Mouse (Mus musculus): Measurements from ENCODE around the gene Map3k10.

DNA sequence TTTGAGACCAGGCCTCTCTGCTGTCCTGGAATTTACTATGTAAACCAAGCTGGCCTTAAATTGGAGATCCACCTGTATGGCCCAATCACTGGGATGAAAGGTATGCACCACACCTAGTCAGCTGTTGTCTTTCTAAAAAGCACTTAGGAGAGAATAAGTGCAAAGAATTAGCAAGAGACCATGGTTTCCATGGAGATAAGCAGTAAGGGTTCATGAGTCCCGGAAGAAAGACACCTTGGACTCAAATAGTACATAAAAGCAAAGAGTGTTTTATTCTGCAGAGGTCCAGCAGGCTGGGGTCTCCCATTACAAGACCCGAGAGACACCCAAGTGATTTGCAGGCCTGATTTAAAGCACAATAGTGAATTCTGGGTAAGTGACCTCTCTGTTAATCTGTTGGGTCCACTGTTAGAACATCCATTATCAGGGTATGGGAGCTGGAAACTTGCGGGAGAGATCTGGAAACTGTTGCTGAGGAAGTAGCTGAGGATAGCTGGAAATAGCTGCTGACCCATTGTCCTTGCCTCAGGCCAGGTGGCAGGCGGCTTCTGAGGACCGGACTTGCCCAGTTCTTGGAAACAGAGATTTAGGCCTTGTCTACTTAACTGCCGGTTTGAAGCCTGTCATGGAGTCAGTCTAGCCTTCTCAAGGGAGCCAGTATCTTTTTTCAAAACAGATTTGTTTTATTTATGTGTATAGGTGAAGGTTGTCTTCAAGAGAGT lies 27.0 kb downstream of the Map3k10 start:
- no peak for TF ChIP-seq CTCF (IDR thresholded peaks at IDR 0.05; ENCODE audit: control insufficient read depth, insufficient read depth, insufficient read length)
- TF ChIP-seq MAX (IDR thresholded peaks at IDR 0.05): no peak
- TF ChIP-seq MYOG (IDR thresholded peaks at IDR 0.05; ENCODE audit: control insufficient read depth, extremely low read depth, insufficient read length): no peak
- TF ChIP-seq FOSL1 (IDR thresholded peaks at IDR 0.05; ENCODE audit: insufficient read depth, low read length, poor library complexity, severe bottlenecking): no peak
- no peak for TF ChIP-seq CEBPB (IDR thresholded peaks at IDR 0.05; ENCODE audit: low read depth)
